In the genomic region with DNA sequence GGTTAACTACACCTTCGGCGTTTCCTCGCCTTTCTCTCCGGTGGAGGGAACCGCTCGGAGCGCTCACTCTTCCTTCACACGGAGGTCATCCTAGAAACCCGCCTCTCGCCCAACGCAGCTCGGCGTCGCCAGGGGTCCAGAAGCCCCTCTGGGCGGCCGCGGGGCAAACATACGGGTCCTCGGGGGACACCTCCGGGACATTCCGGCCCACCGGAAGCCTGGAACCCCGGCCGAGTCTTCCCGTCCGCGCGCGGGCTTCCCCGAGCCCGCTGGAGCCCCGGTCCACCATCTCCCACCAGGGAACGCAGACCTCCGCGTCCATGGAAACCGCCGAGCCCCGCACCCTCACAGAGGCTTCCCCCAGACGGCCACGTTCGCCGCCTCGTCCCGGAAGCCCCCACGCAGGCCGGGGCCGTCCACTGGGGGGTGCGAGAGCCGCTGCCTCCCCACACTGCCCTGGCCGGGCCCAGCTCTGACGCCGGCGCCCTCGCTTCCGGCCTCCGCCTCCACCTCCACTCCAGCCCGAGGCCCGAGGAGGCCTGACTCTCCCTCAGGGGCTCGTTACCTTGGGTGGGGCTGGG, we compare ENCODE assay signal across 9 mouse cellular contexts. TPM values are rescaled to one million over a fixed set of nuclear protein-coding genes. Genes with fewer than 3 reads are reported as not detected.
DNase-seq lines count a peak whose midpoint lies in the region; ATAC-seq lines count a peak whose summit lies in the region.
"Had no signal": no experiment of that assay in that cellular context is flagged by ENCODE, and none has a peak within 500 bp of the region (broad histone marks: within the 10 kb centered on the region; RNA-seq: fewer than 3 reads in every experiment).

No protein-coding gene starts in this region.

- H3K4me1 ChIP-seq in heart, embryonic 14.5 days (ENCODE audit: control insufficient read depth in 2 of 2, insufficient read depth in 2 of 2, low read length in 2 of 2), result peaks cover 5 to 14% of the 10 kb centered on the region in 2 experiments
- H3K4me1 ChIP-seq in embryonic facial prominence, embryonic 12.5 days, result peaks cover 10% of the 10 kb centered on the region
- peaks cover 14% of the 10 kb centered on the region for H3K4me1 ChIP-seq in hindbrain, embryonic 16.5 days (ENCODE audit: control insufficient read depth, insufficient read depth, low read depth, low read length)

- H3K4me3 ChIP-seq in heart, embryonic 14.5 days (ENCODE audit: control insufficient read depth in 1 of 2, insufficient read depth in 1 of 2, low read depth in 1 of 2, low read length in 2 of 2), result peak overlapping the region; percentile 81 to 95
- peak overlapping the region; percentile 99 for H3K4me3 ChIP-seq in embryonic facial prominence, embryonic 12.5 days
- peak overlapping the region; percentile 100 for H3K4me3 ChIP-seq in hindbrain, embryonic 16.5 days (ENCODE audit: low read length)

- H3K27me3 ChIP-seq in heart, embryonic 14.5 days (ENCODE audit: control insufficient read depth, insufficient read depth, low read length), result no peaks in the 10 kb centered on the region
- H3K27me3 ChIP-seq in embryonic facial prominence, embryonic 12.5 days, result no peaks in the 10 kb centered on the region
- H3K27me3 ChIP-seq in hindbrain, embryonic 16.5 days (replicated peaks; ENCODE audit: control insufficient read depth, insufficient read depth, low read length), result no peaks in the 10 kb centered on the region

- peaks cover 39% of the 10 kb centered on the region for H3K36me3 ChIP-seq in heart, embryonic 14.5 days (ENCODE audit: control insufficient read depth, insufficient read depth, low read length)
- H3K36me3 ChIP-seq in embryonic facial prominence, embryonic 12.5 days, result peaks cover 27% of the 10 kb centered on the region; the same call in 1 of the 2 replicates
- H3K36me3 ChIP-seq in hindbrain, embryonic 16.5 days (ENCODE audit: control insufficient read depth, insufficient read depth, low read length), result peaks cover 12% of the 10 kb centered on the region

- WGBS in heart, embryonic 14.5 days, result under 1% methylated on average over 59 of the region's 59 CpGs
- under 1% methylated on average over 55 of the region's 59 CpGs for WGBS in embryonic facial prominence, embryonic 12.5 days
- 0% methylated on average over 58 of the region's 59 CpGs for WGBS in hindbrain, embryonic 16.5 days

- DNase-seq in heart, adult 9 months (ENCODE audit: low spot score in 2 of 2), result no peak
- DNase-seq in CD8-positive naive resting alpha-beta T cell, adult 2 months (ENCODE audit: low read depth in 2 of 2, low spot score in 2 of 2), result peak; percentile 65
- no peak for DNase-seq in ovary, postnatal 14 days (ENCODE audit: low spot score)
- no peak for DNase-seq in left cerebral cortex, adult 9 months (ENCODE audit: low spot score in 2 of 2)

- no peaks in the 10 kb centered on the region for H3K9me3 ChIP-seq in heart, embryonic 14.5 days (ENCODE audit: control insufficient read depth, low read length)
- H3K9me3 ChIP-seq in embryonic facial prominence, embryonic 12.5 days, result no peaks in the 10 kb centered on the region
- H3K9me3 ChIP-seq in hindbrain, embryonic 16.5 days (ENCODE audit: control insufficient read depth, low read length), result no peaks in the 10 kb centered on the region

- peak; percentile 90 for ATAC-seq in heart, embryonic 14.5 days (ENCODE audit: insufficient number of reproducible peaks, insufficient read depth, low FRiP score, low read depth)
- ATAC-seq in embryonic facial prominence, embryonic 12.5 days (ENCODE audit: insufficient number of reproducible peaks, insufficient read depth, low FRiP score, low TSS enrichment), result peak; percentile 89
- peak; percentile 92 for ATAC-seq in hindbrain, embryonic 16.5 days
- peak; percentile 25 for ATAC-seq in megakaryocyte-erythroid progenitor cell, adult 5-6 weeks (replicated peaks; ENCODE audit: low FRiP score, low TSS enrichment, poor library complexity, severe bottlenecking)

- H3K9ac ChIP-seq in heart, embryonic 14.5 days (ENCODE audit: low read length), result peak overlapping the region; percentile 96
- peak overlapping the region; percentile 97 for H3K9ac ChIP-seq in embryonic facial prominence, embryonic 12.5 days
- peak overlapping the region; percentile 95 for H3K9ac ChIP-seq in hindbrain, embryonic 16.5 days (ENCODE audit: low read depth, low read length)

- peak overlapping the region; percentile 76 for H3K4me2 ChIP-seq in heart, embryonic 14.5 days (ENCODE audit: low read length)
- peak overlapping the region; percentile 54 for H3K4me2 ChIP-seq in embryonic facial prominence, embryonic 12.5 days (replicated peaks)
- peak overlapping the region; percentile 77 for H3K4me2 ChIP-seq in hindbrain, embryonic 16.5 days (ENCODE audit: low read length)

- H3K27ac ChIP-seq in heart, embryonic 14.5 days (replicated peaks in 1 of 2; ENCODE audit: control insufficient read depth in 1 of 2, insufficient read depth in 1 of 2, low read depth in 2 of 2, low read length in 2 of 2), result peak overlapping the region; percentile 87 to 99
- peak overlapping the region; percentile 99 for H3K27ac ChIP-seq in embryonic facial prominence, embryonic 12.5 days
- H3K27ac ChIP-seq in hindbrain, embryonic 16.5 days (ENCODE audit: low read depth, low read length), result peak overlapping the region; percentile 97

RNA-seq across cellular contexts. Expression of a gene that starts 0.4 kb away (rescaled TPM):
- polyA plus RNA-seq in heart, embryonic 14.5 days (2014; fragmentation: Nextera tagmentation; extraction: Ambion mirVana), result 31.5 and 32.7 TPM in 2 replicates
- 40.7 and 48.3 TPM in 2 replicates for polyA plus RNA-seq in embryonic facial prominence, embryonic 12.5 days (2016; fragmentation: Nextera tagmentation; extraction: Ambion mirVana)
- 26.9 and 29.8 TPM in 2 replicates for polyA plus RNA-seq in hindbrain, embryonic 16.5 days (2015; fragmentation: Nextera tagmentation; extraction: Ambion mirVana)
- total RNA-seq in megakaryocyte-erythroid progenitor cell, adult 5-6 weeks (2014; fragmentation: Nextera tagmentation), result 56.9 and 60.9 TPM in 2 replicates
- total RNA-seq in megakaryocyte-erythroid progenitor cell, adult 5-6 weeks (2017), result 34.7 and 45.6 TPM in 2 replicates

RNA-seq across cellular contexts. Expression of a gene that starts 18.4 kb away (rescaled TPM):
- polyA plus RNA-seq in heart, embryonic 14.5 days (2014; fragmentation: Nextera tagmentation; extraction: Ambion mirVana), result not detected in 2 replicates
- polyA plus RNA-seq in embryonic facial prominence, embryonic 12.5 days (2016; fragmentation: Nextera tagmentation; extraction: Ambion mirVana), result not detected in 2 replicates
- not detected in 2 replicates for polyA plus RNA-seq in hindbrain, embryonic 16.5 days (2015; fragmentation: Nextera tagmentation; extraction: Ambion mirVana)
- not detected in 2 replicates for total RNA-seq in megakaryocyte-erythroid progenitor cell, adult 5-6 weeks (2014; fragmentation: Nextera tagmentation)
- not detected in 2 replicates for total RNA-seq in megakaryocyte-erythroid progenitor cell, adult 5-6 weeks (2017)
- total RNA-seq: adrenal gland, postnatal 4 days had no signal

Comparison
In these comparisons a context has a peak if more than half of its experiments do, and no peak if none do; other contexts are left out.
1. ATAC-seq: peak in every context shown above with its lines; median percentile 92 in hindbrain, embryonic 16.5 days; 90 in heart, embryonic 14.5 days; 89 in embryonic facial prominence, embryonic 12.5 days; 25 in megakaryocyte-erythroid progenitor cell, adult 5-6 weeks.
2. DNase-seq: peak in CD8-positive naive resting alpha-beta T cell, adult 2 months (2 of 2); none in heart, adult 9 months (0 of 2), ovary, postnatal 14 days (single experiment) and left cerebral cortex, adult 9 months (0 of 2).
3. Peak in every context shown above with its lines, with median percentiles within 50 percentile points of each other: H3K27ac ChIP-seq, H3K4me2 ChIP-seq, H3K4me3 ChIP-seq and H3K9ac ChIP-seq.